Mouse (Mus musculus): ENCODE data around the gene Mymx.

GRCm38 (mm10) chr17:45559732-45560525, 42.0 kb downstream of the Mymx start:
- TF ChIP-seq POLR2A (IDR thresholded peaks at IDR 0.05; ENCODE audit: insufficient read depth, low read depth, low read length) = no peak
- TF ChIP-seq CTCF (IDR thresholded peaks at IDR 0.05; ENCODE audit: insufficient read depth, low read depth, low read length) = no peak
